Mouse (Mus musculus) bone marrow, adult 2 months (tissue): ENCODE measurements around the gene Gadd45gip1.
A peak's percentile ranks its signal among the peaks of the same experiment; 100 is the strongest.

Experiments
- CTCF ChIP-seq: fragments of 200-500 bp; IDR thresholded peaks from 2 replicates; pipeline ENCODE4 v1.5.1; 2011; ENCODE audit warnings: low read length, control low read depth; ENCODE audit not compliant: control insufficient read depth, insufficient read depth
- POLR2A ChIP-seq: fragments of 200-500 bp; IDR thresholded peaks from 2 replicates; pipeline ENCODE4 v1.6.1; 2011; ENCODE audit warnings: low read depth, mild to moderate bottlenecking, control low read depth, low read length, borderline replicate concordance; ENCODE audit not compliant: control insufficient read depth

DNA sequence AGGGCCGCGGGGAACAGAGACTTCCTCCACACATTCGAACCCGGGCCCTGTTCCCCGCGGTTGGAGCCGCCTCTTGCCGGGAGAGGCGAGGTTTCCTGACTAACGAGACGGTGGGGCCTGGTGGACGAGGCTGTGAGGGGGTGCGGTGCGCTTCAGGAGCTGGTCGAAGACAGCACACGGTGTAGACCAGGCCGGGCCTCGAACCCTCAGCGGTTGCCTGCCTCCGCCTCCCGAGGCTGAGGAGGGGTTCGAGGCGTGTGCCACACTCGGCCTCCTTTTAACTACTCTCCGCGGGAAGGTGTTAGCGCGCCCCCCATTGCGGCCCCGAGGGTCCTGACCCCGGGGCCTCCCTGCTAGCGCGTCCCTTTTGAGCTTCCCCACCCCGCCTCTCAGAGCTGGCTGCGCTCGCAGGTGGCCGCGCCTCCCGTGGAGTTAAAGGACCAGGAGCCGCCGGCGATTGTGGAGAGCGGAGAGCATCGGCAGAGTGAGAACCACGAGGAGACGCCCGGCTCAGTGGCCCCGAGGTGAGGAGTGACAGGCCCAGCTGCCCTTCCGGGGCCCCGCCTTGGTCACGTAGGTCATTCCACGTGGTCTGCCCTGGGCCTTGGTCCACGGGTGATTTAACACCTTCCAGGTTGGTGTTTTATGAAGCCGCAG, 41.1 kb downstream of the Gadd45gip1 start:
- TF ChIP-seq POLR2A = 0 out of 2 replicates have a peak, but pooled peaks have one; percentile 27
- TF ChIP-seq CTCF = no peak
